Mouse (Mus musculus) mature B cell (primary cell): Measurements from ENCODE around the gene Inpp5f.

ENCODE experiments used
- in situ Hi-C: fragments of 300-500 bp; cut with MboI; formaldehyde crosslinking; loops from 2 replicates; pipeline ENCODE4 v1.14.3; 2019

Inpp5f gene

DNA sequence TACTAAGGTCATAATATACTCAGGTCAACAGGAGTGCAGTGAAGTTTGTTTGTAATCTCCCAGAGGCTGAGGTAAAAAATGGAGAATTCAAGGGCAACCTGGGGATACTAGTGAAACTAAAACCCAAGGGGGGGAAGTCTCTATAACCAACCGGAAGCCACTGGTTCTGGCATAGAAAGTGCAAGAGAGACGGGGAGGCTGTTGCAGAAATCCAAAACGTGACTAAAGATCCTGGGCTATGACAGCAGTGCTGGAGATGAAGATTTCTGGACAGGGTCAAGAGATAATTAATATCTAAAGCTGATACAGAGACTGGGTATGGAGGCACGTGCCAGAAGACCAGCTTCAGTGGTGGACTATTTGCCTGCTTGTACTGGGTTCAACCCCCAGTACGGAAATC, 126.9 kb downstream of the Inpp5f start:
- in situ Hi-C loops = no loop called here

DNA sequence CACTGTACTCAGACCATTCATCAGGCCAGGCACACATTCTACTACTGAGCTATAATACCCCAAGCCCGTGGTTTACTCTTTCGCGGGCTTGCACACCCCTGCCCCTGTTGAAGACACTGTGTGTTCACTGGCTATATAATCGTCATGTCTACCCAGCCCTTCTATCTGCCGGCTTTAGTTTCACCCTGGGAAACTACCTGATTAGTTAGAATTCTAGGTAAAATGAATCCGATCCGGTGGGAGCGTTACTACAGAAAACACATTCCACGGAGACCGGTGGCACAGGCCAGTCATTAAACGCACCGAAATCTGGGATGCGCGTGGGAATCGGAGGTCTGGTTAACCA, 128.0 kb downstream of the Inpp5f start:
- in situ Hi-C loops = no loop called here

DNA sequence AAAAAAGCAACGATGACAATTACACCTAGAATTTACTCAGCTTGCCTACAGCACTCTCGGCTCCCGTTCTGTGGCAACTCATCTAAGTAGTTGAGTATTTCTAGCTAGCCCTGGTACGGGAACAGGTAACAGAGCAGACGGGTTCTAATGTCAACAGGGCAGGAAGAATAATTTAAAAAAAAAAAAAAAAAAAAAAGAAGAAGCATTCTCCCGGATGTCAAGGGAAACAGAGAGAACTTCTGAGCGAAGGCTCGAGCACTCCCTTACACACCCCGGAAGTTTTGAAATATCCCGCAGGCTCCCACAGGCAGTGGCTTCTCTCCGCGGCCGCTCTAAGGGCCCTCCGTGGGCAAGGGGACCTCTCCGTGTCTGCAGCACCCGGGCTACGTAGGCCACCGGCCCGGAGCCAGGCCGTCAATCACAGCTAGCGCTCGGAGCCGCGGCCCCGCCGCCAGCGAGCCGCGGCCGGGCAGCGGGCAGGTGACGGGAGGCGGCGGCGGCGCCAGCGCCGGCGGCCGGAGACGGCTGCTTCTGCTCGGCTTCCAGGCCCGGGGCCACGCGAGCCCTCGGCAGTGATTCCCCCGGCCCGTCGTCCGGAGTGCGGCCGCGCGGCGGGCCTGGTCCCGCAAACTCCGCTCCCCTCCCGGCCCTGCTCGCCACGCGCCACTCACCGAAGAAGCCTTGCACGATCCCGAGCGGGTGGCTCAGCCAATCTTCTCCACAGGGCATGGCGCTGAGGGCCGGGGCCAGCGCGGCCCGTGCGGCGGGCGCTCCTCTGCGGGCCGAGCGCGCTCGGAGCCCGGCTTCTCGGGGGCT, 128.5 kb downstream of the Inpp5f start:
- in situ Hi-C loops = no loop called here

DNA sequence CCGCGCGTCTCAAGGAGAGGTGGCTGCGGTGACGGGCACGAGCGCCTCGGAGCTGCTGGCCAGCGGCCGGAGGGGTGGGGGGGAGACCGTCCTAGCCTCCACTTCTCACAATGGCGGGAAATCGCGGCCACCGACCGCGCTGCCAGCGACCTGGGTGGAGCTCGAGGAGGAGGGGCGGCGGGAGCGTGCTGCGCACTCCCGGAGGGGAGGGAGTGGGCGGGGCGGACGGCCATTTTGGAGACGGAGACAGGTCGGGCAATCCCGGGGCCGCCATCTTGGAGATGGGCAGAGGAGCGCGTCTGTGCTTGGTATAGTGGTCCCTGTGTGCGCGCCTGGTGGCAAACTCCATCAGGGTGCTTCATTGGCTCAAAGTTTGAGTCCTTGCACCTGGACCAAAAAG, 129.2 kb downstream of the Inpp5f start, which contains the start of gene Mcmbp:
Gene Mcmbp (minus strand): TSS at position 162 of the 400 bp plus-strand sequence.
- in situ Hi-C loops = no loop called here

GRCm38 (mm10) chr7:128743898-128744297, 132.8 kb downstream of the Inpp5f start:
- in situ Hi-C loops = no loop called here

GRCm38 (mm10) chr7:128744684-128745485, 133.8 kb downstream of the Inpp5f start, which contains the start of gene Sec23ip:
Gene Sec23ip, plus strand, starts transcription at chr7:128744943.
- in situ Hi-C loops = no loop called here
